Mouse (Mus musculus) forebrain, embryonic 15.5 days (tissue): ENCODE results near the gene Ipo13. TPM values are rescaled to one million over a fixed set of nuclear protein-coding genes. Genes with fewer than 3 reads are reported as not detected.

ENCODE experiments used
- ATAC-seq: fragments of 200-750 bp; cut with Nextera tagmentation; replicated peaks from 2 replicates; pipeline ENCODE4 v1.8.0; 2017; ENCODE audit warnings: mild to moderate bottlenecking, moderate TSS enrichment, moderate library complexity
- H3K27ac ChIP-seq: fragments of 300-500 bp; sonication (generic); replicated peaks from 2 replicates; pipeline ENCODE4 v1.5.1; 2015; ENCODE audit warnings: mild to moderate bottlenecking, inconsistent platforms
- H3K27me3 ChIP-seq: fragments of 300-500 bp; sonication (generic); 2 replicates; pipeline ENCODE4 v1.6.1; 2015; ENCODE audit warnings: inconsistent platforms
- H3K36me3 ChIP-seq: fragments of 300-500 bp; sonication (generic); 2 replicates; pipeline ENCODE4 v1.6.1; 2015; ENCODE audit warnings: mild to moderate bottlenecking, inconsistent platforms
- H3K4me1 ChIP-seq: fragments of 300-500 bp; sonication (generic); 2 replicates; pipeline ENCODE4 v1.6.1; 2015; ENCODE audit warnings: inconsistent platforms
- H3K4me2 ChIP-seq: fragments of 300-500 bp; sonication (generic); replicated peaks from 2 replicates; pipeline ENCODE4 v1.6.1; 2015; ENCODE audit warnings: mild to moderate bottlenecking, inconsistent platforms
- H3K4me3 ChIP-seq: fragments of 300-500 bp; sonication (generic); 2 replicates; pipeline ENCODE4 v1.5.1; 2015; ENCODE audit warnings: mild to moderate bottlenecking, inconsistent platforms
- H3K9ac ChIP-seq: fragments of 300-500 bp; sonication (generic); replicated peaks from 2 replicates; pipeline ENCODE4 v1.6.1; 2015; ENCODE audit warnings: mild to moderate bottlenecking, inconsistent platforms
- H3K9me3 ChIP-seq: fragments of 300-500 bp; sonication (generic); 2 replicates; pipeline ENCODE4 v1.6.1; 2016; ENCODE audit warnings: inconsistent platforms
- WGBS: fragments of 180-500 bp; shearing (Covaris S2); methylation state at CpG from one replicate; pipeline ENCODE4 v1.1.7; 2015; ENCODE audit warnings: mixed read lengths; 5-methylcytosine and 5-hydroxymethylcytosine counted together
- polyA plus RNA-seq: library from polyadenylated mRNA; unstranded; fragments of >200 nt; fragmentation: Nextera tagmentation; extraction: Ambion mirVana; gene quantifications from 2 replicates; pipeline ENCODE4 v1.2.1, GENCODE M21; 2015

The Ipo13 gene
- polyA plus RNA-seq, 1 experiment from 2014 or later: 69.3 TPM

GRCm38 (mm10) chr4:117873615-117874014 is 41.2 kb downstream of the Ipo13 start:
- H3K27me3 ChIP-seq: no peaks in the 10 kb centered on the region
- peaks cover 45% of the 10 kb centered on the region for H3K36me3 ChIP-seq
- no peak for ATAC-seq
- no peak overlapping the region for H3K9ac ChIP-seq
- no peaks in the 10 kb centered on the region for H3K9me3 ChIP-seq
- H3K4me2 ChIP-seq: no peak overlapping the region
- H3K4me3 ChIP-seq: no peak overlapping the region
- no peak overlapping the region for H3K27ac ChIP-seq
- H3K4me1 ChIP-seq: 0 out of 2 replicates have a peak, but pooled peaks cover 3% of the 10 kb centered on the region
- 88% methylated on average over 9 of the region's 9 CpGs for WGBS

GRCm38 (mm10) chr4:117872471-117872886 is 42.3 kb downstream of the Ipo13 start, which contains the start of gene Ccdc24:
Gene Ccdc24, minus strand, starts transcription at chr4:117872557.
- Histone ChIP-seq H3K4me1 (peaks cover 9% of the 10 kb centered on the region; the same call in 1 of the 2 replicates), H3K36me3 (peaks cover 41% of the 10 kb centered on the region), H3K27me3 (no peaks in the 10 kb centered on the region), H3K27ac (no peak within 1 kb of the TSS), H3K4me2 (no peak within 1 kb of the TSS; the same call in 1 of the 2 replicates), H3K9me3 (no peaks in the 10 kb centered on the region), H3K4me3 (no peak within 1 kb of the TSS), H3K9ac (no peak within 1 kb of the TSS)
- WGBS: 4% methylated on average over 14 of the region's 14 CpGs
- peak; percentile 20; the same call in 1 of the 2 replicates for ATAC-seq

- no peak overlapping the region for H3K27ac ChIP-seq
- peaks cover 9% of the 10 kb centered on the region; the same call in 1 of the 2 replicates for H3K4me1 ChIP-seq
- no peak overlapping the region for H3K4me2 ChIP-seq
- WGBS: 65% methylated on average over 7 of the region's 7 CpGs
- no peak for ATAC-seq
- peaks cover 34% of the 10 kb centered on the region for H3K36me3 ChIP-seq
- H3K9me3 ChIP-seq: no peaks in the 10 kb centered on the region
- H3K9ac ChIP-seq: no peak overlapping the region
- H3K4me3 ChIP-seq: no peak overlapping the region
- no peaks in the 10 kb centered on the region for H3K27me3 ChIP-seq
These were observed 43.0 kb downstream of the Ipo13 start for GRCm38 (mm10) chr4:117871787-117872186.

- Histone ChIP-seq H3K4me2 (no peak overlapping the region), H3K9ac (no peak overlapping the region), H3K36me3 (peaks cover 23% of the 10 kb centered on the region), H3K4me3 (no peak overlapping the region), H3K27me3 (no peaks in the 10 kb centered on the region), H3K27ac (no peak overlapping the region), H3K9me3 (no peaks in the 10 kb centered on the region), H3K4me1 (peaks cover 14% of the 10 kb centered on the region; the same call in 1 of the 2 replicates)
- ATAC-seq: no peak
- 79% methylated on average over 1 of the region's 1 CpGs for WGBS
These were observed 44.4 kb downstream of the Ipo13 start for GRCm38 (mm10) chr4:117870437-117870836.

GRCm38 (mm10) chr4:117869317-117869716 is 45.5 kb downstream of the Ipo13 start:
- Histone ChIP-seq H3K27me3 (no peaks in the 10 kb centered on the region), H3K27ac (no peak overlapping the region), H3K4me2 (no peak overlapping the region), H3K9me3 (no peaks in the 10 kb centered on the region), H3K4me1 (peaks cover 14% of the 10 kb centered on the region; the same call in 1 of the 2 replicates), H3K4me3 (no peak overlapping the region), H3K9ac (no peak overlapping the region), H3K36me3 (peaks cover 14% of the 10 kb centered on the region)
- 67% methylated on average over 9 of the region's 9 CpGs for WGBS
- ATAC-seq: no peak

GRCm38 (mm10) chr4:117867823-117868222 is 47.0 kb downstream of the Ipo13 start:
- ATAC-seq: no peak; the same call in 1 of the 2 replicates
- Histone ChIP-seq H3K4me3 (no peak overlapping the region), H3K9ac (0 out of 2 replicates have a peak overlapping the region, but pooled peaks have one; percentile 31), H3K27me3 (no peaks in the 10 kb centered on the region), H3K4me2 (peak overlapping the region; percentile 27; the same call in 1 of the 2 replicates), H3K27ac (no peak overlapping the region), H3K9me3 (no peaks in the 10 kb centered on the region), H3K4me1 (peaks cover 18% of the 10 kb centered on the region), H3K36me3 (peaks cover 2% of the 10 kb centered on the region; the same call in 1 of the 2 replicates)
- WGBS: 15% methylated on average over 24 of the region's 24 CpGs

GRCm38 (mm10) chr4:117867000-117867399 is 47.8 kb downstream of the Ipo13 start:
- Histone ChIP-seq H3K36me3 (peaks cover 2% of the 10 kb centered on the region; the same call in 1 of the 2 replicates), H3K9me3 (no peaks in the 10 kb centered on the region)
- ATAC-seq: no peak

GRCm38 (mm10) chr4:117866083-117866482 is 48.7 kb downstream of the Ipo13 start:
- H3K4me1 ChIP-seq: peaks cover 18% of the 10 kb centered on the region
- no peaks in the 10 kb centered on the region for H3K27me3 ChIP-seq
- no peak overlapping the region for H3K9ac ChIP-seq
- no peak for ATAC-seq
- H3K36me3 ChIP-seq: no peaks in the 10 kb centered on the region
- no peak overlapping the region for H3K4me3 ChIP-seq
- H3K9me3 ChIP-seq: no peaks in the 10 kb centered on the region
- 52% methylated on average over 9 of the region's 9 CpGs for WGBS
- no peak overlapping the region for H3K27ac ChIP-seq
- no peak overlapping the region for H3K4me2 ChIP-seq

More at GRCm38 (mm10) chr4:117867000-117867399, 47.8 kb downstream of the Ipo13 start:
- peaks cover 18% of the 10 kb centered on the region for H3K4me1 ChIP-seq
- no peak overlapping the region for H3K27ac ChIP-seq
- no peaks in the 10 kb centered on the region for H3K27me3 ChIP-seq
- H3K4me2 ChIP-seq: no peak overlapping the region
- WGBS: 80% methylated on average over 6 of the region's 6 CpGs
- no peak overlapping the region for H3K9ac ChIP-seq
- no peak overlapping the region for H3K4me3 ChIP-seq

- H3K27ac ChIP-seq: no peak overlapping the region
- no peak overlapping the region for H3K4me2 ChIP-seq
- 25% methylated on average over 4 of the region's 4 CpGs for WGBS
- H3K9ac ChIP-seq: no peak overlapping the region
- H3K4me1 ChIP-seq: peaks cover 17% of the 10 kb centered on the region
- H3K4me3 ChIP-seq: no peak overlapping the region
- no peaks in the 10 kb centered on the region for H3K27me3 ChIP-seq
- ATAC-seq: peak; percentile 89
- H3K36me3 ChIP-seq: no peaks in the 10 kb centered on the region
- H3K9me3 ChIP-seq: no peaks in the 10 kb centered on the region
These were observed 52.0 kb downstream of the Ipo13 start for GRCm38 (mm10) chr4:117862823-117863222.

- H3K27me3 ChIP-seq: no peaks in the 10 kb centered on the region
- H3K9ac ChIP-seq: no peak overlapping the region
- no peaks in the 10 kb centered on the region for H3K9me3 ChIP-seq
- H3K36me3 ChIP-seq: no peaks in the 10 kb centered on the region
- H3K4me1 ChIP-seq: peaks cover 11% of the 10 kb centered on the region
- WGBS: 74% methylated on average over 9 of the region's 9 CpGs
- no peak overlapping the region for H3K4me2 ChIP-seq
- ATAC-seq: no peak
- no peak overlapping the region for H3K27ac ChIP-seq
- no peak overlapping the region for H3K4me3 ChIP-seq
These were observed 54.2 kb downstream of the Ipo13 start for GRCm38 (mm10) chr4:117860570-117860969.

- no peak overlapping the region for H3K4me2 ChIP-seq
- H3K9me3 ChIP-seq: no peaks in the 10 kb centered on the region
- WGBS: 54% methylated on average over 3 of the region's 3 CpGs
- ATAC-seq: no peak
- H3K4me3 ChIP-seq: no peak overlapping the region
- H3K4me1 ChIP-seq: peaks cover 11% of the 10 kb centered on the region
- no peak overlapping the region for H3K9ac ChIP-seq
- H3K27ac ChIP-seq: no peak overlapping the region
- no peaks in the 10 kb centered on the region for H3K27me3 ChIP-seq
- H3K36me3 ChIP-seq: no peaks in the 10 kb centered on the region
These were observed 56.0 kb downstream of the Ipo13 start for GRCm38 (mm10) chr4:117858794-117859193.

- peaks cover 5% of the 10 kb centered on the region; the same call in 1 of the 2 replicates for H3K4me1 ChIP-seq
- no peaks in the 10 kb centered on the region for H3K27me3 ChIP-seq
- H3K4me3 ChIP-seq: no peak overlapping the region
- ATAC-seq: no peak
- H3K36me3 ChIP-seq: no peaks in the 10 kb centered on the region
- H3K27ac ChIP-seq: no peak overlapping the region
- WGBS: 75% methylated on average over 9 of the region's 9 CpGs
- no peaks in the 10 kb centered on the region for H3K9me3 ChIP-seq
- H3K9ac ChIP-seq: no peak overlapping the region
- no peak overlapping the region for H3K4me2 ChIP-seq
These were observed 59.7 kb downstream of the Ipo13 start for GRCm38 (mm10) chr4:117855146-117855545.
